Mouse (Mus musculus): ENCODE measurements around the gene Cd5. TPM values are rescaled to one million over a fixed set of nuclear protein-coding genes. Genes with fewer than 3 reads are reported as not detected.

The Cd5 gene
- total RNA-seq, 2 experiments from 2014 or later = 0.59 TPM; not detected in 1

GRCm38 (mm10) chr19:10734554-10734953 is 4.2 kb downstream of the Cd5 start:
- DNase-seq = no peak
- intact Hi-C loops (cut with DNase I) = no loop called here

- intact Hi-C loops (cut with DNase I) = no loop called here
- peak in 1 of 2 experiments; percentile 50 for DNase-seq
Measured at GRCm38 (mm10) chr19:10733501-10734127, 5.2 kb downstream of the Cd5 start.

- DNase-seq = no peak
- intact Hi-C loops (cut with DNase I) = no loop called here
Measured at GRCm38 (mm10) chr19:10732741-10733140, 6.1 kb downstream of the Cd5 start.

GRCm38 (mm10) chr19:10731975-10732374 is 6.8 kb downstream of the Cd5 start:
- DNase-seq = no peak
- intact Hi-C loops (cut with DNase I) = no loop called here

- no peak for DNase-seq
- intact Hi-C loops (cut with DNase I) = no loop called here
Measured at GRCm38 (mm10) chr19:10730469-10730868, 8.3 kb downstream of the Cd5 start.

- no peak for DNase-seq
- intact Hi-C loops (cut with DNase I) = loop anchor here (5.0 kb wide), 1 partner anchor 62 kb away; no protein-coding TSS in a partner anchor
Measured at GRCm38 (mm10) chr19:10729889-10730288, 8.9 kb downstream of the Cd5 start.

- no peak for DNase-seq
- intact Hi-C loops (cut with DNase I) = loop anchor here (5.0 kb wide), 1 partner anchor 68 kb away; no protein-coding TSS in a partner anchor
Measured at GRCm38 (mm10) chr19:10724629-10725363, 14.0 kb downstream of the Cd5 start.

- intact Hi-C loops (cut with DNase I) = no loop called here
- DNase-seq = no peak
Measured at GRCm38 (mm10) chr19:10723649-10724048, 15.2 kb downstream of the Cd5 start.

GRCm38 (mm10) chr19:10723084-10723483 is 15.7 kb downstream of the Cd5 start:
- DNase-seq = no peak
- intact Hi-C loops (cut with DNase I) = no loop called here

- DNase-seq = no peak
- intact Hi-C loops (cut with DNase I) = no loop called here
Measured at GRCm38 (mm10) chr19:10721064-10721463, 17.7 kb downstream of the Cd5 start.

- intact Hi-C loops (cut with DNase I) = no loop called here
- no peak for DNase-seq
Measured at GRCm38 (mm10) chr19:10720524-10720923, 18.3 kb downstream of the Cd5 start.

GRCm38 (mm10) chr19:10719751-10720150 is 19.1 kb downstream of the Cd5 start:
- intact Hi-C loops (cut with DNase I) = loop anchor here (2.0 kb wide), 1 partner anchor 109 kb away; no protein-coding TSS in a partner anchor
- no peak for DNase-seq

- no peak for DNase-seq
- intact Hi-C loops (cut with DNase I) = loop anchor here (2.0 kb wide), 1 partner anchor 110 kb away; no protein-coding TSS in a partner anchor
Measured at GRCm38 (mm10) chr19:10718251-10718775, 20.5 kb downstream of the Cd5 start.

GRCm38 (mm10) chr19:10715476-10715875 is 23.3 kb downstream of the Cd5 start:
- no peak for DNase-seq
- intact Hi-C loops (cut with DNase I) = no loop called here

GRCm38 (mm10) chr19:10714682-10715475 is 23.9 kb downstream of the Cd5 start:
- peak in 1 of 2 experiments; percentile 62 for DNase-seq
- intact Hi-C loops (cut with DNase I) = no loop called here

GRCm38 (mm10) chr19:10714168-10714567 is 24.6 kb downstream of the Cd5 start:
- intact Hi-C loops (cut with DNase I) = no loop called here
- DNase-seq = no peak

GRCm38 (mm10) chr19:10713551-10713950 is 25.3 kb downstream of the Cd5 start:
- no peak for DNase-seq
- intact Hi-C loops (cut with DNase I) = loop anchor here (2.0 kb wide), 1 partner anchor 245 kb away; no protein-coding TSS in a partner anchor

- no peak for DNase-seq
- intact Hi-C loops (cut with DNase I) = loop anchor here (2.0 kb wide), 1 partner anchor 246 kb away; no protein-coding TSS in a partner anchor
Measured at GRCm38 (mm10) chr19:10712646-10713045, 26.2 kb downstream of the Cd5 start.

- intact Hi-C loops (cut with DNase I) = loop anchor here (2.0 kb wide), 1 partner anchor 247 kb away; no protein-coding TSS in a partner anchor
- DNase-seq = no peak
Measured at GRCm38 (mm10) chr19:10712194-10712593, 26.6 kb downstream of the Cd5 start.

GRCm38 (mm10) chr19:10710751-10711150 is 28.1 kb downstream of the Cd5 start:
- no peak for DNase-seq
- intact Hi-C loops (cut with DNase I) = no loop called here

All from gastrocnemius, postnatal 36 days (tissue).